10 mouse cellular contexts compared by ENCODE assay signal in genomic region chr14:59591901-59592300, GRCm38 (mm10). TPM values are rescaled to one million over a fixed set of nuclear protein-coding genes. Genes with fewer than 3 reads are reported as not detected.
"Had no signal": no experiment of that assay in that cellular context is flagged by ENCODE, and none has a peak within 500 bp of the region (broad histone marks: within the 10 kb centered on the region; RNA-seq: fewer than 3 reads in every experiment).

No protein-coding gene starts in this region.

- DNase-seq: kidney, postnatal 10 days; kidney, postnatal 4 days; left cerebral cortex, postnatal 4 days; lung, adult 18-20 months; lung, postnatal 14 days; right cerebral cortex, adult 18-20 months; right cerebral cortex, postnatal 25 days; thymus, postnatal 4 days had no signal

- ATAC-seq: midbrain, embryonic 13.5 days had no signal

RNA-seq across cellular contexts. Expression of gene Shisa2, which starts 33.2 kb away (rescaled TPM):
- total RNA-seq: megakaryocyte-erythroid progenitor cell, adult 5-6 weeks had no signal
